Mouse (Mus musculus) thymus, adult 2 months (tissue): ENCODE results near the gene Herc1.
"Not testable (repeated sequence)": the region's sequence is repeated elsewhere in the genome, so short reads cannot be mapped to it uniquely, and the experiment has no call there.

Experiments used
- CTCF ChIP-seq: fragments of 200-500 bp; IDR thresholded peaks from 2 replicates; pipeline ENCODE4 v1.5.1; 2012; ENCODE audit warnings: mild to moderate bottlenecking, control low read depth, low read length, moderate library complexity, borderline replicate concordance; ENCODE audit not compliant: control insufficient read depth, poor library complexity, insufficient read depth; ENCODE audit errors: extremely low read depth
- POLR2A ChIP-seq: fragments of 200-500 bp; IDR thresholded peaks from 2 replicates; pipeline ENCODE4 v1.6.1; 2012; ENCODE audit warnings: mild to moderate bottlenecking, low read length, control low read depth, moderate library complexity; ENCODE audit not compliant: control insufficient read depth, poor library complexity, insufficient read depth; ENCODE audit errors: extremely low read depth

DNA sequence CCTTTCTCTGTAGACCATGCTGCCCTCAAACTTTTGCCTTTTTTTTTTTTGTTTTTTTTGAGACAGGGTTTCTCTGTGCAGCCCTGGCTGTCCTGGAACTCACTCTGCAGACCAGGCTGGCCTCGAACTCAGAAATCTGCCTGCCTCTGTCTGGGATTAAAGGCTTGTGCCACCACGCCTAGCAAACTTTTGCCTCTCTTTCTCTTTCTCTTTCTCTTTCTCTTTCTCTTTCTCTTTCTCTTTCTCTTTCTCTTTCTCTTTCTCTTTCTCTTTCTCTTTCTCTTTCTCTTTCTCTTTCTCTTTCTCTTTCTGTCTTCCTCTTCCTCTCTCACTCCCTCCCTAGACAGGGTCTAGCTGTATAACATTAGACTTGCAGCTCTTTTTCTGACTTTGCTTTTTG, 40.1 kb downstream of the Herc1 start:
- not testable (repeated sequence) for TF ChIP-seq CTCF, POLR2A
